Mouse (Mus musculus) stomach, postnatal 0 days (tissue): ENCODE measurements around the gene Sgsm2.

Source experiments
- CTCF ChIP-seq: IDR thresholded peaks from 2 replicates; pipeline ENCODE4 v1.5.1; 2016; ENCODE audit warnings: antibody characterized with exemption, low read depth, mild to moderate bottlenecking, moderate library complexity
- EP300 ChIP-seq: optimal IDR thresholded peaks from 2 replicates; pipeline ENCODE3; 2016; ENCODE audit warnings: antibody characterized with exemption

GRCm38 (mm10) chr11:74867181-74867580, 29.7 kb downstream of the Sgsm2 start:
- TF ChIP-seq CTCF (no peak), EP300 (no peak)
